Mouse (Mus musculus) forebrain, embryonic 14.5 days (tissue): ENCODE measurements around the gene Crlf1. TPM values are rescaled to one million over a fixed set of nuclear protein-coding genes. Genes with fewer than 3 reads are reported as not detected.

Source experiments
- ATAC-seq: fragments of 200-750 bp; cut with Nextera tagmentation; 2 replicates; pipeline ENCODE4 v1.8.0; 2017; ENCODE audit warnings: mild to moderate bottlenecking, moderate library complexity
- DNase-seq: peaks from one replicate; pipeline ENCODE4 v3.0.0-alpha.2; 2015; ENCODE audit warnings: low spot score
- H3K27ac ChIP-seq: fragments of 300-500 bp; sonication (generic); 2 replicates; pipeline ENCODE4 v1.5.1; 2014; ENCODE audit warnings: low read depth, mild to moderate bottlenecking, control low read depth, low read length, moderate library complexity
- H3K27me3 ChIP-seq: fragments of 300-500 bp; sonication (generic); replicated peaks from 2 replicates; pipeline ENCODE4 v1.6.1; 2014; ENCODE audit warnings: low read length, control low read depth, mixed read lengths; ENCODE audit not compliant: control insufficient read depth, insufficient read depth
- H3K36me3 ChIP-seq: fragments of 300-500 bp; sonication (generic); 2 replicates; pipeline ENCODE4 v1.6.1; 2014; ENCODE audit warnings: low read length, control low read depth; ENCODE audit not compliant: control insufficient read depth, insufficient read depth
- H3K4me1 ChIP-seq: fragments of 300-500 bp; sonication (generic); 2 replicates; pipeline ENCODE4 v1.6.1; 2014; ENCODE audit warnings: antibody characterized with exemption, low read length, control low read depth; ENCODE audit not compliant: control insufficient read depth, insufficient read depth
- H3K4me2 ChIP-seq: fragments of 300-500 bp; sonication (generic); 2 replicates; pipeline ENCODE4 v1.6.1; 2014; ENCODE audit warnings: mild to moderate bottlenecking, control low read depth, low read length
- H3K4me3 ChIP-seq: fragments of 300-500 bp; sonication (generic); 2 replicates; pipeline ENCODE4 v1.5.1; 2014; ENCODE audit warnings: low read depth, low read length, control low read depth
- H3K9ac ChIP-seq: fragments of 300-500 bp; sonication (generic); 2 replicates; pipeline ENCODE4 v1.6.1; 2014; ENCODE audit warnings: mild to moderate bottlenecking, low read length, control low read depth, moderate library complexity
- H3K9me3 ChIP-seq: fragments of 300-500 bp; sonication (generic); replicated peaks from 2 replicates; pipeline ENCODE4 v1.6.1; 2016; ENCODE audit warnings: low read length, control low read depth, mixed read lengths; ENCODE audit not compliant: control insufficient read depth
- WGBS: fragments of 180-500 bp; shearing (Covaris S2); extraction: QIAGEN DNeasy Blood & Tissue Kit; methylation state at CpG from one replicate; pipeline ENCODE4 v1.1.7; 2014; 5-methylcytosine and 5-hydroxymethylcytosine counted together
- polyA plus RNA-seq: library from polyadenylated mRNA; unstranded; fragments of >200 nt; fragmentation: Nextera tagmentation; extraction: Ambion mirVana; gene quantifications from 2 replicates; pipeline ENCODE4 v1.2.1, GENCODE M21; 2014

Gene Crlf1
- polyA plus RNA-seq, 1 experiment from 2014 or later: 1.7 TPM

GRCm38 (mm10) chr8:70466305-70466704 lies 26.7 kb upstream of the Crlf1 start:
- Histone ChIP-seq H3K27me3 (no peaks in the 10 kb centered on the region), H3K27ac (no peak overlapping the region), H3K9me3 (no peaks in the 10 kb centered on the region), H3K4me1 (no peaks in the 10 kb centered on the region), H3K4me3 (no peak overlapping the region), H3K4me2 (no peak overlapping the region), H3K9ac (no peak overlapping the region), H3K36me3 (no peaks in the 10 kb centered on the region)
- WGBS: 80% methylated on average over 4 of the region's 4 CpGs
- DNase-seq: no peak
- no peak for ATAC-seq

GRCm38 (mm10) chr8:70466771-70467170 lies 26.2 kb upstream of the Crlf1 start:
- no peak for ATAC-seq
- Histone ChIP-seq H3K4me1 (no peaks in the 10 kb centered on the region), H3K4me2 (no peak overlapping the region), H3K4me3 (no peak overlapping the region), H3K36me3 (no peaks in the 10 kb centered on the region), H3K9ac (no peak overlapping the region), H3K9me3 (no peaks in the 10 kb centered on the region), H3K27me3 (no peaks in the 10 kb centered on the region), H3K27ac (no peak overlapping the region)
- DNase-seq: no peak
- 83% methylated on average over 11 of the region's 11 CpGs for WGBS

- H3K4me3 ChIP-seq: no peak overlapping the region
- no peak overlapping the region for H3K4me2 ChIP-seq
- no peaks in the 10 kb centered on the region for H3K27me3 ChIP-seq
- WGBS: 78% methylated on average over 5 of the region's 5 CpGs
- DNase-seq: no peak
- H3K27ac ChIP-seq: no peak overlapping the region
- no peaks in the 10 kb centered on the region for H3K36me3 ChIP-seq
- ATAC-seq: no peak
- no peak overlapping the region for H3K9ac ChIP-seq
- H3K9me3 ChIP-seq: no peaks in the 10 kb centered on the region
- H3K4me1 ChIP-seq: no peaks in the 10 kb centered on the region
Measured at GRCm38 (mm10) chr8:70467229-70467725, 25.7 kb upstream of the Crlf1 start.

DNA sequence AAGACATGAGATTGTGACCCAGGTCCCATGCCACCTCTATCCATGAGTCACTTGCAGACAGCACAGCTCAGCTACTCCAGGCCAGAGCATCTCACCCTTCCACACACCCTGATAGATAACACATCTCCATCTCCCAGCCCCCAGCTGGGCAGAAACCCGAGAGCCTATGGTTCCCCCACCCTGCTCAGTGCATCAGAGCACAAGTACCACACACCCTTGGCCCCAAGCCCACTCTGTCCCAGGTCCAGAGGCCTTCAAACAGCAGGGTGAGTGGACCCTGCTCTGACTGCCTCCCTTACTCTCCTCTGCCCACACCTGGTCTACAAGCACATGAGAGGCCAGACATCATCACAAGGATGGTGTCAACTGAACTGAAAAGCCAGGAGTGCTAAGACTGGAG lies 25.1 kb upstream of the Crlf1 start:
- H3K9ac ChIP-seq: no peak overlapping the region
- no peak overlapping the region for H3K4me3 ChIP-seq
- no peaks in the 10 kb centered on the region for H3K4me1 ChIP-seq
- 85% methylated on average over 1 of the region's 1 CpGs for WGBS
- no peak overlapping the region for H3K4me2 ChIP-seq
- no peak for DNase-seq
- H3K27me3 ChIP-seq: no peaks in the 10 kb centered on the region
- no peaks in the 10 kb centered on the region for H3K36me3 ChIP-seq
- ATAC-seq: no peak
- no peak overlapping the region for H3K27ac ChIP-seq
- H3K9me3 ChIP-seq: no peaks in the 10 kb centered on the region

- DNase-seq: no peak
- Histone ChIP-seq H3K4me1 (no peaks in the 10 kb centered on the region), H3K27me3 (no peaks in the 10 kb centered on the region), H3K27ac (no peak overlapping the region), H3K36me3 (no peaks in the 10 kb centered on the region), H3K4me3 (no peak overlapping the region), H3K9ac (no peak overlapping the region), H3K4me2 (no peak overlapping the region), H3K9me3 (no peaks in the 10 kb centered on the region)
- WGBS: 93% methylated on average over 4 of the region's 4 CpGs
- no peak for ATAC-seq
Measured at GRCm38 (mm10) chr8:70468733-70469132, 24.2 kb upstream of the Crlf1 start.

GRCm38 (mm10) chr8:70469295-70469916 lies 23.6 kb upstream of the Crlf1 start:
- no peak for ATAC-seq
- no peak overlapping the region for H3K27ac ChIP-seq
- WGBS: 58% methylated on average over 10 of the region's 10 CpGs

GRCm38 (mm10) chr8:70469938-70470337 lies 23.0 kb upstream of the Crlf1 start:
- no peak overlapping the region for H3K4me3 ChIP-seq
- no peak overlapping the region for H3K9ac ChIP-seq
- DNase-seq (no peak), ATAC-seq (no peak)
- no peak overlapping the region for H3K4me2 ChIP-seq
- H3K4me1 ChIP-seq: no peaks in the 10 kb centered on the region
- H3K9me3 ChIP-seq: no peaks in the 10 kb centered on the region
- H3K27me3 ChIP-seq: no peaks in the 10 kb centered on the region
- H3K36me3 ChIP-seq: no peaks in the 10 kb centered on the region
- no peak overlapping the region for H3K27ac ChIP-seq
- WGBS: 64% methylated on average over 2 of the region's 2 CpGs

More at GRCm38 (mm10) chr8:70469295-70469916, 23.6 kb upstream of the Crlf1 start:
- H3K4me1 ChIP-seq: no peaks in the 10 kb centered on the region
- H3K9ac ChIP-seq: no peak overlapping the region
- H3K27me3 ChIP-seq: no peaks in the 10 kb centered on the region
- no peaks in the 10 kb centered on the region for H3K36me3 ChIP-seq
- no peak overlapping the region for H3K4me2 ChIP-seq
- no peak overlapping the region for H3K4me3 ChIP-seq
- no peaks in the 10 kb centered on the region for H3K9me3 ChIP-seq
- DNase-seq: no peak

DNA sequence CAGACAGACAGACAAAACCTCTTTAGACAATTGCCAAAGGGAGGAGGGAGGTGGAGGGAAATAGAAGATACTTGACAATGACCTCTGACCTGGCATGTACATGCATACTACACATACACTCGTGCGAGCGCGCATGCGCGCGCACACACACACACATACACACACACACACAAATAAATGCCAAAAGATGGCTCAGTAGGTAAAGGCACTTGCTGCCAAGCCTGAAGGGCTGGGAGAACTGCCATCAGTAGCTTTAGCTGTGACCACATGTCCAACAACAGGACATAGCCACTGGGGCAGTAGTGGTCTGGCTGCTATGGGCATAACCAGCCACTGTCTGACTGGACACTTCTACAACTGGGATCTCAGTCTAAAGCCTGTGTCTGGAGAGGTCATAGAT lies 21.1 kb upstream of the Crlf1 start:
- no peak overlapping the region for H3K9ac ChIP-seq
- no peaks in the 10 kb centered on the region for H3K9me3 ChIP-seq
- DNase-seq: no peak
- no peak overlapping the region for H3K27ac ChIP-seq
- no peak for ATAC-seq
- H3K4me2 ChIP-seq: no peak overlapping the region
- peaks cover 3% of the 10 kb centered on the region; the same call in 1 of the 2 replicates for H3K4me1 ChIP-seq
- WGBS: 98% methylated on average over 7 of the region's 7 CpGs
- no peaks in the 10 kb centered on the region for H3K36me3 ChIP-seq
- no peaks in the 10 kb centered on the region for H3K27me3 ChIP-seq
- no peak overlapping the region for H3K4me3 ChIP-seq
